Mouse (Mus musculus) skeletal muscle tissue, postnatal 0 days (tissue): ENCODE measurements around the gene S100z. TPM values are rescaled to one million over a fixed set of nuclear protein-coding genes. Genes with fewer than 3 reads are reported as not detected.

Source experiments
- polyA plus RNA-seq: library from polyadenylated mRNA; unstranded; fragments of >200 nt; fragmentation: Nextera tagmentation; extraction: Ambion mirVana; gene quantifications from 2 replicates; pipeline ENCODE4 v1.2.1, GENCODE M21; 2015

S100z gene
- not detected in 2 replicates for polyA plus RNA-seq

GRCm38 (mm10) chr13:95478671-95479413 is at the start of gene S100z:
Gene S100z (minus strand): TSS chr13:95478721.

GRCm38 (mm10) chr13:95524674-95525491 is 46.4 kb upstream of the S100z start, which contains the start of gene F2rl1:
Gene F2rl1 (minus strand): TSS chr13:95525227.

GRCm38 (mm10) chr13:95444824-95445223 is 33.7 kb downstream of the S100z start, which contains the start of gene Crhbp:
Gene Crhbp (minus strand): TSS chr13:95444924.

Other genes starting within 250 kb of the S100z start
- gene Pde8b, start 228.4 kb downstream of the S100z start, polyA plus RNA-seq, result 1.00 and 1.2 TPM in 2 replicates
- 17.7 and 23.2 TPM in 2 replicates for gene Zbed3, start 155.1 kb downstream of the S100z start, polyA plus RNA-seq
- 14.3 and 15.4 TPM in 2 replicates for gene Aggf1, start 103.4 kb downstream of the S100z start, polyA plus RNA-seq
- gene Crhbp, start 33.8 kb downstream of the S100z start, polyA plus RNA-seq, result not detected in 2 replicates
- 0.69 and 0.73 TPM in 2 replicates for gene F2rl1, start 46.5 kb upstream of the S100z start, polyA plus RNA-seq
- gene F2r, start 139.8 kb upstream of the S100z start, polyA plus RNA-seq, result 24.3 and 26.2 TPM in 2 replicates
- 0.05 and 0.09 TPM in 2 replicates for gene F2rl2, start 218.1 kb upstream of the S100z start, polyA plus RNA-seq